Mouse (Mus musculus) MEL (cell line): ENCODE measurements at regions not wholly inside any gene's neighbourhood (a gene's known extent, or its start where the extent isn't known, plus 50 kb on each side); places are given as distances from the start of the nearest gene placed in this dataset.

Experiments
- DNase-seq: peaks from one replicate; pipeline ENCODE4 v3.0.0; 2011; ENCODE audit warnings: low read depth, low spot score
- H3K27ac ChIP-seq: 2 replicates; pipeline ENCODE4 v1.5.1; 2012; ENCODE audit warnings: low read depth, mild to moderate bottlenecking, control low read depth, low read length, moderate library complexity; ENCODE audit not compliant: control insufficient read depth
- H3K27me3 ChIP-seq, 2 experiments: fragments of 150-350 bp in 1 of 2; sonication (generic) in 1 of 2; 2 replicates each; pipeline ENCODE4 v1.6.1; 2012; ENCODE audit warnings: low read length in 2 of 2, mild to moderate bottlenecking in 2 of 2, improper control_type of control experiment in 1 of 2, moderate library complexity in 1 of 2; ENCODE audit not compliant: insufficient read depth in 2 of 2, control insufficient read depth in 1 of 2
- H3K36me3 ChIP-seq, 2 experiments: 2 replicates each; pipeline ENCODE4 v1.6.1; 2012 to 2014; ENCODE audit warnings: low read length in 2 of 2, improper control_type of control experiment in 1 of 2, inconsistent platforms in 1 of 2, mild to moderate bottlenecking in 1 of 2; ENCODE audit not compliant: insufficient read depth in 2 of 2, control insufficient read depth in 1 of 2
- H3K4me1 ChIP-seq, 2 experiments: fragments of 150-350 bp in 1 of 2; sonication (generic) in 1 of 2; 2 replicates each; pipeline ENCODE4 v1.6.1; 2012; ENCODE audit warnings: low read length in 2 of 2, improper control_type of control experiment in 1 of 2, mild to moderate bottlenecking in 1 of 2; ENCODE audit not compliant: insufficient read depth in 2 of 2, control insufficient read depth in 1 of 2
- H3K4me3 ChIP-seq, 2 experiments: fragments of 150-350 bp in 1 of 2; sonication (generic) in 1 of 2; 2 replicates each; pipeline ENCODE4 v1.5.1; 2012; ENCODE audit warnings: low read depth in 2 of 2, low read length in 2 of 2, mild to moderate bottlenecking in 2 of 2, moderate library complexity in 2 of 2, control low read depth in 1 of 2, improper control_type of control experiment in 1 of 2; ENCODE audit not compliant: control insufficient read depth in 1 of 2, insufficient read depth in 1 of 2
- H3K79me2 ChIP-seq: 2 replicates; pipeline ENCODE4 v1.6.1; 2012; ENCODE audit warnings: mild to moderate bottlenecking, low read length, moderate library complexity; ENCODE audit not compliant: control insufficient read depth, poor library complexity, insufficient read depth
- H3K9ac ChIP-seq: 2 replicates; pipeline ENCODE4 v1.6.1; 2012; ENCODE audit warnings: low read depth, mild to moderate bottlenecking, control low read depth, low read length, moderate library complexity; ENCODE audit not compliant: control insufficient read depth, poor library complexity, severe bottlenecking
- H3K9me3 ChIP-seq: fragments of 150-350 bp; sonication (generic); replicated peaks from 2 replicates; pipeline ENCODE4 v1.6.1; 2012; ENCODE audit warnings: mild to moderate bottlenecking, low read length, improper control_type of control experiment, moderate library complexity; ENCODE audit not compliant: insufficient read depth
- BHLHE40 ChIP-seq: IDR thresholded peaks from 2 replicates; pipeline ENCODE4 v1.6.1; 2012; ENCODE audit warnings: low read depth, mild to moderate bottlenecking, inconsistent platforms, low read length, improper control_type of control experiment, borderline replicate concordance
- CTCF ChIP-seq, 3 experiments: IDR thresholded peaks in 2 of 3; conservative IDR thresholded peaks in 1 of 3; 2 replicates each; pipeline ENCODE4 v1.5.1; 2011 to 2012; ENCODE audit warnings: low read length in 3 of 3, low read depth in 2 of 3, mild to moderate bottlenecking in 2 of 3, improper control_type of control experiment in 1 of 3, inconsistent platforms in 1 of 3, mixed read lengths in 1 of 3, moderate library complexity in 1 of 3; ENCODE audit not compliant: control insufficient read depth in 1 of 3, insufficient read depth in 1 of 3, poor library complexity in 1 of 3, severe bottlenecking in 1 of 3
- E2F4 ChIP-seq: IDR thresholded peaks from 2 replicates; pipeline ENCODE4 v1.6.1; 2011; ENCODE audit warnings: low read depth, low read length, improper control_type of control experiment, borderline replicate concordance
- ELF1 ChIP-seq: IDR thresholded peaks from 2 replicates; pipeline ENCODE4 v1.6.1; 2014; ENCODE audit warnings: low read depth, mild to moderate bottlenecking, inconsistent platforms, low read length, improper control_type of control experiment, moderate library complexity
- EP300 ChIP-seq, 2 experiments: IDR thresholded peaks; 2 replicates each; pipeline ENCODE4 v1.6.1; 2011; ENCODE audit warnings: improper control_type of control experiment in 2 of 2, low read length in 2 of 2, low read depth in 1 of 2, mild to moderate bottlenecking in 1 of 2
- ETS1 ChIP-seq: IDR thresholded peaks from 2 replicates; pipeline ENCODE4 v1.6.1; 2012; ENCODE audit warnings: low read depth, mild to moderate bottlenecking, inconsistent platforms, low read length, improper control_type of control experiment, moderate library complexity
- GATA1 ChIP-seq: IDR thresholded peaks from 2 replicates; pipeline ENCODE4 v1.6.1; 2011; ENCODE audit warnings: low read depth, low read length, improper control_type of control experiment
- JUND ChIP-seq: IDR thresholded peaks from 2 replicates; pipeline ENCODE4 v1.6.1; 2011; ENCODE audit warnings: low read depth, mild to moderate bottlenecking, improper control_type of control experiment, low read length
- MAX ChIP-seq: IDR thresholded peaks from 2 replicates; pipeline ENCODE4 v1.6.1; 2011; ENCODE audit warnings: low read length, improper control_type of control experiment
- MAZ ChIP-seq: IDR thresholded peaks from 2 replicates; pipeline ENCODE4 v1.6.1; 2012; ENCODE audit warnings: low read depth, mild to moderate bottlenecking, inconsistent platforms, low read length, improper control_type of control experiment
- MXI1 ChIP-seq: IDR thresholded peaks from 2 replicates; pipeline ENCODE4 v1.6.1; 2011; ENCODE audit warnings: mild to moderate bottlenecking, low read depth, low read length, improper control_type of control experiment
- MYB ChIP-seq: IDR thresholded peaks from 2 replicates; pipeline ENCODE4 v1.6.1; 2011; ENCODE audit warnings: mild to moderate bottlenecking, low read depth, low read length, improper control_type of control experiment
- MYC ChIP-seq: IDR thresholded peaks from 2 replicates; pipeline ENCODE4 v1.6.1; 2011; ENCODE audit warnings: low read depth, mild to moderate bottlenecking, low read length, improper control_type of control experiment, moderate library complexity
- NRF1 ChIP-seq: IDR thresholded peaks from 2 replicates; pipeline ENCODE4 v1.6.1; 2014; ENCODE audit warnings: low read depth, mild to moderate bottlenecking, inconsistent platforms, low read length, improper control_type of control experiment, moderate library complexity; ENCODE audit not compliant: poor library complexity, insufficient read depth, severe bottlenecking
- POLR2AphosphoS2 ChIP-seq: IDR thresholded peaks from 2 replicates; pipeline ENCODE4 v1.6.1; 2011; ENCODE audit warnings: low read length, improper control_type of control experiment
- POLR2AphosphoS5 ChIP-seq: IDR thresholded peaks from 2 replicates; pipeline ENCODE4 v1.6.1; 2012; ENCODE audit warnings: low read depth, borderline replicate concordance, mild to moderate bottlenecking, inconsistent platforms, low read length, moderate library complexity, mixed read lengths
- RAD21 ChIP-seq: IDR thresholded peaks from 2 replicates; pipeline ENCODE4 v1.6.1; 2011; ENCODE audit warnings: mild to moderate bottlenecking, low read depth, low read length, improper control_type of control experiment
- RCOR1 ChIP-seq: IDR thresholded peaks from 2 replicates; pipeline ENCODE4 v1.6.1; 2012; ENCODE audit warnings: low read depth, mild to moderate bottlenecking, inconsistent platforms, low read length, improper control_type of control experiment
- SIN3A ChIP-seq: IDR thresholded peaks from 2 replicates; pipeline ENCODE4 v1.6.1; 2012; ENCODE audit warnings: low read length, improper control_type of control experiment, inconsistent platforms
- SMC3 ChIP-seq: IDR thresholded peaks from 2 replicates; pipeline ENCODE4 v1.6.1; 2011; ENCODE audit warnings: low read depth, low read length, improper control_type of control experiment
- TAL1 ChIP-seq: IDR thresholded peaks from 2 replicates; pipeline ENCODE4 v1.6.1; 2012; ENCODE audit warnings: mild to moderate bottlenecking, inconsistent platforms, low read length, moderate library complexity, mixed read lengths
- TBP ChIP-seq: IDR thresholded peaks from 2 replicates; pipeline ENCODE4 v1.8.0; 2011; ENCODE audit warnings: low read depth, low read length, improper control_type of control experiment
- UBTF ChIP-seq: IDR thresholded peaks from 2 replicates; pipeline ENCODE4 v1.6.1; 2012; ENCODE audit warnings: low read depth, mild to moderate bottlenecking, inconsistent platforms, low read length, improper control_type of control experiment, moderate library complexity, borderline replicate concordance; ENCODE audit not compliant: insufficient read depth
- USF2 ChIP-seq, 2 experiments: IDR thresholded peaks; 2 replicates each; pipeline ENCODE4 v1.6.1; 2011 to 2012; ENCODE audit warnings: improper control_type of control experiment in 2 of 2, low read length in 2 of 2, borderline replicate concordance in 1 of 2, inconsistent platforms in 1 of 2, low read depth in 1 of 2, mild to moderate bottlenecking in 1 of 2; ENCODE audit not compliant: insufficient read depth in 1 of 2
- ZMIZ1 ChIP-seq: IDR thresholded peaks from 2 replicates; pipeline ENCODE4 v1.6.1; 2012; ENCODE audit warnings: low read depth, mild to moderate bottlenecking, inconsistent platforms, low read length, improper control_type of control experiment, moderate library complexity
- ZNF384 ChIP-seq: IDR thresholded peaks from 2 replicates; pipeline ENCODE4 v1.6.1; 2012; ENCODE audit warnings: low read depth, mild to moderate bottlenecking, inconsistent platforms, low read length, improper control_type of control experiment

DNA sequence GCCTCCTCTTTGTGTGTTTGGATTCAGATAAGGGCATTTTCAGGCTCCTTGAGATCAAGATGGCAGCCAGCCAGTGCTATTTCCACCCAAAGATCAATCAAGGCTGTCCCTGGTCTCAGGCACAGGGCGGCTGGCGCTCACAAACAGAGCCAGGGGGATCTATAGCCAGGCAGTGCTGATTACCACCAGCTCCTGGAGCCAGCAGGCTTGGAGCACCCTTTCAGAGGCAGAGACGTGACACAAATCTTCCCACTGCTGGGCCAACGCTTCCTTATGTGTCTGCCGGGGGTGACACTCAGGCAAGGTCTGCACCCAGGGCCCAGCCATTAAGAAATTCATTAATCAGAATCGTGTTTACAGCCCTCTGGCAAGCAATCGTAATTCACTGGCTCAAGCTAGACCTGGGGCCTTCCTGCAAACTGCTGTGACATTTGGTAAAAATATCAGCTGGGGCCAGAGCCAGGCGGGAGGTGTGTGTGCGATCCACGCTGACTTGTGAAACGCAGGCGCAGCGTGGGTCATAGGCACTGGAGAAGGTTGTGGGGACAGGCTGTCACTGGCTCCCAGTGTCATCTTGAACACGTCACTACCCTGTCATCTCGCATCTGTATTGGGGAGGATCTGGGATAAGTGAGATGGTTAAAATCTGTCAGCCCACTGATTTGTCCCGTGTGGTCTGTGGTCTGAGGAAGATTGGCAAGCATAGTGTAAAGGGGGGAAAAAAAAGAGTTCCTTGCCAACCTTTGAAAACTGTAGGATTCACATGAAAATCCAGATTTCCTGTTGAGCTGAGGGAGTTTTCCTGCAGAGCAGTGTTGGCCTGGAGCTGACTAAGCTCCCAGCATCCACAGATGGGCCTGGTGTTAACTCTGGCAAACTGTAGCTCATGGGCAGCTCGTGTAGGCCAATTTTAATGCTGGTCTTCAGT lies 56.5 kb upstream of the Tle3 start:
- Histone ChIP-seq H3K36me3 (peaks cover 0 to 2% of the 10 kb centered on the region in 2 experiments; a peak in 1 of 4 replicates), H3K27me3 (no peaks in the 10 kb centered on the region), H3K4me3 (no peak overlapping the region), H3K79me2 (no peaks in the 10 kb centered on the region), H3K4me1 (peaks cover 0 to 10% of the 10 kb centered on the region in 2 experiments; a peak in 2 of 4 replicates), H3K27ac (no peak overlapping the region), H3K9me3 (no peaks in the 10 kb centered on the region), H3K9ac (no peak overlapping the region)
- no peak; the same call in 1 of the 2 replicates for TF ChIP-seq TAL1
- TF ChIP-seq JUND, result no peak
- no peak for TF ChIP-seq ZNF384
- TF ChIP-seq SMC3, result no peak
- no peak for TF ChIP-seq USF2 (IDR thresholded peaks at IDR 0.05; ENCODE audit: borderline replicate concordance in 1 of 2, insufficient read depth in 1 of 2, low read depth in 1 of 2, low read length in 2 of 2)
- TF ChIP-seq NRF1, result no peak
- TF ChIP-seq UBTF, result no peak
- no peak for TF ChIP-seq CTCF (IDR thresholded peaks at IDR 0.05 in 2 of 3, conservative IDR thresholded peaks at IDR 0.05 in 1 of 3; ENCODE audit: control insufficient read depth in 1 of 3, insufficient read depth in 1 of 3, low read depth in 2 of 3, low read length in 3 of 3, poor library complexity in 1 of 3, severe bottlenecking in 1 of 3)
- no peak for TF ChIP-seq BHLHE40
- TF ChIP-seq ZMIZ1, result no peak
- TF ChIP-seq ETS1, result no peak
- peak; percentile 35; the same call in 1 of the 2 replicates for TF ChIP-seq RCOR1
- TF ChIP-seq EP300 (IDR thresholded peaks at IDR 0.05; ENCODE audit: low read depth in 1 of 2, low read length in 2 of 2), result peak in 1 of 2 experiments; percentile 28; a peak in 1 of 4 replicates
- TF ChIP-seq E2F4, result no peak
- no peak for TF ChIP-seq POLR2AphosphoS2
- no peak for TF ChIP-seq ELF1
- 0 out of 2 replicates have a peak, but pooled peaks have one; percentile 41 for TF ChIP-seq GATA1
- peak; percentile 31 for DNase-seq

GRCm38 (mm10) chr9:61316442-61316841 lies 55.7 kb upstream of the Tle3 start:
- Histone ChIP-seq H3K4me3 (no peak overlapping the region), H3K9me3 (no peaks in the 10 kb centered on the region), H3K9ac (no peak overlapping the region), H3K4me1 (peaks cover 0 to 3% of the 10 kb centered on the region in 2 experiments; a peak in 2 of 4 replicates), H3K36me3 (no peaks in the 10 kb centered on the region), H3K27ac (no peak overlapping the region), H3K79me2 (no peaks in the 10 kb centered on the region), H3K27me3 (no peaks in the 10 kb centered on the region)
- no peak for DNase-seq
- TF ChIP-seq MAZ (no peak), CTCF (IDR thresholded peaks at IDR 0.05 in 2 of 3, conservative IDR thresholded peaks at IDR 0.05 in 1 of 3; ENCODE audit: control insufficient read depth in 1 of 3, insufficient read depth in 1 of 3, low read depth in 2 of 3, low read length in 3 of 3, poor library complexity in 1 of 3, severe bottlenecking in 1 of 3) (no peak), E2F4 (no peak), JUND (no peak), POLR2AphosphoS2 (no peak), POLR2AphosphoS5 (no peak), MYC (no peak), MAX (no peak), RAD21 (no peak), GATA1 (no peak), BHLHE40 (no peak), RCOR1 (no peak), MYB (no peak), TBP (no peak), MXI1 (no peak), SIN3A (no peak), SMC3 (no peak)
